Mouse (Mus musculus) kidney, adult 2 months (tissue): ENCODE data around the gene Ccdc9b.

Experiments
- CTCF ChIP-seq: fragments of 200-500 bp; conservative IDR thresholded peaks from 2 replicates; pipeline ENCODE4 v1.5.1; 2011; ENCODE audit warnings: low read depth, mild to moderate bottlenecking, control low read depth, low read length, moderate library complexity, mixed read lengths; ENCODE audit not compliant: insufficient read depth, insufficient read length
- POLR2A ChIP-seq: fragments of 200-500 bp; IDR thresholded peaks from one replicate; pipeline ENCODE4 v1.6.1; 2011; ENCODE audit warnings: low read depth, low read length, control low read depth

- no peak for TF ChIP-seq CTCF
- no peak for TF ChIP-seq POLR2A
These were observed 17.1 kb downstream of the Ccdc9b start, which contains the start of gene Inafm2 for GRCm38 (mm10) chr2:118745232-118745884.
